Mouse (Mus musculus) monocyte, adult 2 months (primary cell): ENCODE measurements around the gene Tob2.
A peak's percentile ranks its signal among the peaks of the same experiment; 100 is the strongest.

Experiments
- DNase-seq, 2 experiments: peaks; one replicate each; pipeline ENCODE4 v3.0.0; 2022; ENCODE audit warnings: low spot score in 2 of 2, low read depth in 1 of 2

Gene Tob2

GRCm38 (mm10) chr15:81812287-81812686 lies 46.3 kb downstream of the Tob2 start:
- DNase-seq: no peak

- DNase-seq: no peak
These were observed 47.0 kb downstream of the Tob2 start for GRCm38 (mm10) chr15:81811599-81811996.

- peak; percentile 89 to 92 for DNase-seq
These were observed 47.7 kb downstream of the Tob2 start for GRCm38 (mm10) chr15:81810671-81811598.

DNA sequence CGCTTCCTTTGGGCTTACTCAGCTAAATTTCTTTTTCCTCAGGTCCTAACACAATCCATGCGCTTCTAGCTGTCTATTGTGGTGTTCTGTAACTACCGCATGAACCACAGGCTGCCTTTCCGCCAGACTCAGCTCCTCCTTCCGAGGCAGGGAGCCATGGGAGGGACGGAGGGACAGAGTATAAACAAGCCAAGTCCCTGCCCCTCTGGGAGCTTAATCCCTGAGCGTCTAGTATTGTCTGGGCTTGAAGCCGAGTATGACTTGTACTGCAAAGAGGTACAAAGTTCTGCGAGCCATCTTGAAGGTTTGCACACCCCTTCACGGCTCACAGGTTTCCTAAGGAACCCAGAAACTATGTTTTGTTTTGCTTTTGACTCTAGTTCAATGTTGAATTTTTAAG lies 48.4 kb downstream of the Tob2 start:
- peak in 1 of 2 experiments; percentile 38 for DNase-seq

DNA sequence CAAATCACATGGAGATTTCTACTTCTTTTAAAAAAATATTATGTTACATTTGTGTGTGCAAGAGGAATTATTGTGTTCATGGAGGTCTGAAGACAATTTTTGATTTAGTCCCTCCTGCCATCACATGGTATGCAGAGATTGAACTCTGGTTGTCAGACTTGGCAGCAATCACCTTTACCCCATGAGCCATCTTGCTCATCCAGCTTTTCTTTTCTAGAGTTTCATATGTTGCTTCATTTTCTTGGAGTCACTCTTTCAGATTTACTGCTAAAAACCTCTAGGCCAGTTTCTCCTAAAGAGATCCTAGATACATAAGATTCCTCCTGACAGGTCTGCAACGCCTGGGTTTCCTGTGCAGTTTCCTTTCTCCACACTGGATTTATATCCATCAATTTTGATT lies 49.0 kb downstream of the Tob2 start:
- DNase-seq: no peak

GRCm38 (mm10) chr15:81808799-81809198 lies 49.8 kb downstream of the Tob2 start:
- no peak for DNase-seq

DNA sequence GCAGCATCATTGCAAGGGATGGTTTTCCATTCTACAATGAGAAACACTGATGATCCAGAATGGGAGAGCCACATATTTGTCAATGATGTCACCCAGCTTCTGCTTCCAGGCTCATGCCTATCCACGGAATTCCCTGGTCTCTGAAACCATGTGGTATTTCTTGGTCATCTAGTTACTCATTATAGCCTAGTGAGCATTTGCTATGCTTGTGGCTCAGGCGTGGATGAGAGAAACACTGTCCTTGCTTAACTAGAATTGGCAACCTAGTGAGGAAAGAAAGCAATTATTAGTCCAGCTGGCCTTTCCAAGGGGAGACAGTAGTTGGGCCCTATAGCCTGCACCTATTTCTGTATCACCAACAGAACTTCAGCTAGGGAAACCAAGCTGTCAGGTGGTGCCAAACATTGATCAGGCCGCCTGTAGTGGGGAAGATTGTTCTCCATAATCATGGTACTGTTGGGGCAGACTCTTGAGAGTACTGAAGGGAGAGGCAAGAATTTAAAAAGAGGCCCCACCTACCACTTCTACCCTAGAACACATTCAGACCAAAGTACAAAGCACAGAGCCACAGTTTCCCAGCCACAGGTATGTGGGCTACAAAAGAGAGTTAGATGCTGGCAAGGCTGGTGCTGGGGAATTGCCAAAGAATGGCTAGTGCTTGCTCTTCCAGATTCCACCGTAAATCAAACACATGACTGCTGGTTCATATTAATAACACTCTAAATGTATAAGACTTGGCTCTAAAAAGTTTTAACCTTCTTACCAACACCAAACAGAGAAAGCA lies 51.8 kb downstream of the Tob2 start:
- DNase-seq: no peak

DNA sequence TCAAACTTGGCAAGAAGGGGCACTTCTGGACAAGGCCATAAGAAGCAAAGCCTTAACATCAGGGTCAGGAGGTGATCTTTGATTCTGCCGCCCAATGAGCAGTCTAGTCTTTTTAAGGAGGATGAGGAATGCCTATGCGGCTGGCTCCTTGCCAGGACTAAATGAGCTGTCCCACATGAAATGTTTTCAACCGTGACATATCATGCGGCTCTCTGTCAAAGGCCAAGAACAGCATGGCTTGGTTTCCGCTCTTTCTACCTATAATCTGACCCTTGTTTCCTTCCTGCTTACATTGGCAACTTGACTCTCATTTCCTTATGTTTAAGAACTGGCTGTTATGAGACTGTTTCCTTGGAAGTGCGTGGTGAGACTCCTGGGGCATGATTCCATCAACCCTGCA lies 53.0 kb downstream of the Tob2 start:
- DNase-seq: no peak

DNA sequence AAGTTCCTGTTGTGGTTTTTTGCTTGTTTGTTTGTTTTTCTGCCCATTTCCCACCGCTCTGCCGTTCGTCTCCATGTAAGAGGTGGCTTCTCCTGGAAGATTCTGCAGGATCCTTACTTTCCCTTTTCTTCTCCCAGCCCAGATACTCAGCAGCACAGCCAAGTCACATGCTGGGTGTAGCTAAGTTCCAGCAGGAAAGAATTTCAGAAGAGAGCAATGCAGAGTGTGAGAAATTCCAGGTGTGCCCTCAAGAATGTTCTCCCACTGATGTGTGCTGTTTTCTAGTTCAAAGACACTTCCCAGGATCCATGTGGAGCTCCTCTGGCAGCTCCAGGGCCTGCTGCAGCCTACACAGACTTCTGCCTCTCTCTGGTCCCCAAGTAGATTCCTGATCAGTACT lies 53.7 kb downstream of the Tob2 start:
- no peak for DNase-seq

GRCm38 (mm10) chr15:81804172-81804571 lies 54.4 kb downstream of the Tob2 start:
- DNase-seq: no peak

- DNase-seq: no peak
These were observed 55.1 kb downstream of the Tob2 start for GRCm38 (mm10) chr15:81803425-81803951.

- no peak for DNase-seq
These were observed 55.6 kb downstream of the Tob2 start for GRCm38 (mm10) chr15:81802941-81803351.

- peak; percentile 62 to 76 for DNase-seq
These were observed 56.4 kb downstream of the Tob2 start, which contains the start of gene Tef for GRCm38 (mm10) chr15:81802001-81802890. TSS of gene Tef (plus strand) at chr15:81802421.

GRCm38 (mm10) chr15:81800391-81800790 lies 58.2 kb downstream of the Tob2 start:
- no peak for DNase-seq

GRCm38 (mm10) chr15:81798421-81798820 lies 60.2 kb downstream of the Tob2 start:
- no peak for DNase-seq
